Mouse (Mus musculus): ENCODE measurements around the gene Madcam1. TPM values are rescaled to one million over a fixed set of nuclear protein-coding genes. Genes with fewer than 3 reads are reported as not detected.
A peak's percentile ranks its signal among the peaks of the same experiment; 100 is the strongest.

The Madcam1 gene
- polyA plus RNA-seq, 1 experiment from 2014 or later: 1.1 TPM

DNA sequence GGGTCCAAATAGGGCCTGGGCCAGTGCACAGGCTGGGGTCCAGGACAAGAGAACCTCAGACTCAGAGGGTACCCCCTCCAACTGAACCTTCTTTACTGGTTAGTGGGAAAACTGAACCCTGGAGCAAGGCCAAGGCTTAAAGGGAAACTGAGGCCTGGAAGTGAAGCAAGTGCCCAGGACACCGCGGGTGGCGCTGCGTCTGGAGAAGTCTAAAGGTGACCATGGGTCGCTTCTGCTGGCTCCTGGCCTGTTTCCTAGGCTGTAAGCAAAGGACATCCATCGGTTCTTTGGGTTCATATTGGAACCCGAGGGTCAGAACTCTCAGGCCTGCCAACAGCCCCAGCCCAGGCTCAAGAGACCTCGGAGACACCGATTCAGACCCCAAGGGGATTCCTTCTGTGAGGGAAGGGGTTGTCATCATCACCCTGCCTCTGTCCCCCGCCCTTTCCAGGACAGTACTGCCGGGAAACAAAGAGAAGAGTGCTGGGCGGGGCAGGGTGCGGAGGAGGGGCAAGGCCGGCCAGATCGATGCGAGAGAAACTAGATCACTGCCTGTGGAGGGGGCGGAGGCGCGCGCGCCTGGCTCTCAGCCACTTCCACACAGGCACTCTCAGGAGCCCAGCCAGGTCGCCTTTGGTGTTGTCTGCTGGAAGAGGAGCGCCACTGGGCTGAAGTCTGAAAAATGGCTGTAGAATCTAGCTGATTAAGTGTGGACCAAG is 25.7 kb upstream of the Madcam1 start:
- Histone ChIP-seq H3K27me3 (peaks cover 34% of the 10 kb centered on the region), H3K9me3 (no peaks in the 10 kb centered on the region), H3K4me1 (replicated peaks) (peaks cover 19% of the 10 kb centered on the region), H3K4me2 (peak overlapping the region; percentile 82), H3K36me3 (no peaks in the 10 kb centered on the region), H3K9ac (peak overlapping the region; percentile 90), H3K27ac (replicated peaks) (peak overlapping the region; percentile 94), H3K4me3 (peak overlapping the region; percentile 82)
- ATAC-seq (ENCODE audit: low read depth): peak; percentile 24
- WGBS: 3% methylated on average over 23 of the region's 23 CpGs

DNA sequence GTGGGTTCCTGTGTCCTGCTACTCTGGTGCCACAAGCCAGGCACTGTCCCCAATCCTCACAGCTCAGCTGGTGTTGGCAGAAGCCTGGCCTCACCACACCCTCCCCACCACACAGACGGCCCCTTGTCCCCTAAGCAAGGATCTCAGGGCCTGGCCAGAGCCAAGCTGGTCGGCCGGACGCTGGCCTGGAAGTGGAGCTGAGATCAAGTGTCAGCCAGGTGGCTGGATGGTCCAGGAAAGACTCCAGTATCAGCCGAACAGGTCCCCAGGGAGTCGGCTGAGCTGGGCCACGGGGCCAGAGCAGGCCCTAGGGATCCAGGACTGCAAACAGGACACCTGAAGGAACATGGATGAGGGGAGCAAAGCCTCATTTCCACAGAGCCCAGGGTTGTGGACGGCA is 18.6 kb upstream of the Madcam1 start, which contains the start of gene Odf3l2:
TSS of gene Odf3l2 (minus strand) at position 28 of the 400 bp plus-strand sequence.
- no peak within 1 kb of the TSS for H3K27ac ChIP-seq (replicated peaks)
- H3K36me3 ChIP-seq: no peaks in the 10 kb centered on the region
- no peak within 1 kb of the TSS for H3K4me3 ChIP-seq
- H3K27me3 ChIP-seq: no peaks in the 10 kb centered on the region
- WGBS: 78% methylated on average over 8 of the region's 8 CpGs
- H3K4me1 ChIP-seq (replicated peaks): no peaks in the 10 kb centered on the region
- no peaks in the 10 kb centered on the region for H3K9me3 ChIP-seq
- no peak within 1 kb of the TSS for H3K9ac ChIP-seq
- H3K4me2 ChIP-seq: no peak within 1 kb of the TSS
- no peak for ATAC-seq (ENCODE audit: low read depth)

DNA sequence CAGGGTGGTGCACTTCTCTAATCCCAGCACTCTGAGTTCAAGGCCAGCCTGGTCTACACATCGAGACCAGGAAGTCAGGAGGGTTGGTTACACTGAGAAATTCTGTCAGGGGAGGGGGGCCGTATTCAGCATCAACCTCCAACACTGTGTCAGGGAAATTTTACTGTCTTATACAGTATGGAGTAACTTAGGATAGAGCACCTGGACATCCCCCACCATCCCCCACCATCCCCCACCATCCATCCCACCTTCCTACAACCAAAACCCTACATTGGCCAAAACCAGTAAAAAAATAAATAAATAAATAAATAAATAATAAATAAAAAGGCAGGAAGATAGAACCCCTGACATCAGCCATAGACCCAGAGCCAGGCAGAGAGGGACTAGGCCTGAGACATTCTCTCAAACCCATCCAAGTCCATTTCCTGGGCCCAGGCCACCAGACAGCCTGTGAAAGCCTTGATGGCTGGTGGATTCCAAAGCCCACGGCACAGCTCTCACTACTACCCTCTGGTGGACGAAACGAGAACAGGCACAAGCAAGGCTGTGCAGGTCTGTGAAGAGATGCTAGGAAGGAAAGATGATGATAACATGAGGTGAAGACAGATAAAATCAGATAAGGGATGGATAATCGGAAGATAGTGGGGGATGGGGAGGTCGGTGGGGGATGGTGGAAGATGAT is 15.1 kb upstream of the Madcam1 start:
- Histone ChIP-seq H3K9ac (no peak overlapping the region), H3K4me3 (no peak overlapping the region), H3K4me2 (no peak overlapping the region), H3K4me1 (replicated peaks) (peaks cover 1% of the 10 kb centered on the region), H3K9me3 (no peaks in the 10 kb centered on the region), H3K36me3 (no peaks in the 10 kb centered on the region), H3K27ac (replicated peaks) (no peak overlapping the region), H3K27me3 (peaks cover 9% of the 10 kb centered on the region)
- 28% methylated on average over 7 of the region's 7 CpGs for WGBS
- peak; percentile 70; the same call in 1 of the 2 replicates for ATAC-seq (ENCODE audit: low read depth)

DNA sequence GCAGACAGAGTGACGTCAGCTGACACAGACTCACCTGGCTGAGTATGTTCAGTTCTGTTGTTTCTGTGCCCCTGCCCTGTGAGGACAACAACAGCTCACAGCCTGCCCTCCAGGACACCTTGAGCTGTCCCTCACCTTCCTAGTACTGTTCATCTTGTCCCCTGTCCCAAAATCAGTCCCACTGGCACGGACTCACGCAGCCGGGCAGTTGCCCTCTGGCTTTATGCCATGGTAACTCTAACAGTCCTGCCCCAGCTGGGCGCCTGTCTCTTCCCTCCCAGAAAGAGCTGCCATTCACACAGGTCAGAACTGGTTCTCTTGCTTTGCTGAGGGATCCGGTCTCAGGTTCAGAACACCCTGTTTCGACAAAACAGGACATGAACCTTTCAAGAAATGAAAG is 11.6 kb upstream of the Madcam1 start:
- no peak for ATAC-seq (ENCODE audit: low read depth)
- Histone ChIP-seq H3K4me1 (replicated peaks) (peaks cover 15% of the 10 kb centered on the region), H3K27ac (replicated peaks) (no peak overlapping the region), H3K9me3 (no peaks in the 10 kb centered on the region), H3K4me2 (no peak overlapping the region), H3K9ac (no peak overlapping the region), H3K36me3 (no peaks in the 10 kb centered on the region), H3K27me3 (peaks cover 9% of the 10 kb centered on the region), H3K4me3 (no peak overlapping the region)
- WGBS: 88% methylated on average over 7 of the region's 7 CpGs

DNA sequence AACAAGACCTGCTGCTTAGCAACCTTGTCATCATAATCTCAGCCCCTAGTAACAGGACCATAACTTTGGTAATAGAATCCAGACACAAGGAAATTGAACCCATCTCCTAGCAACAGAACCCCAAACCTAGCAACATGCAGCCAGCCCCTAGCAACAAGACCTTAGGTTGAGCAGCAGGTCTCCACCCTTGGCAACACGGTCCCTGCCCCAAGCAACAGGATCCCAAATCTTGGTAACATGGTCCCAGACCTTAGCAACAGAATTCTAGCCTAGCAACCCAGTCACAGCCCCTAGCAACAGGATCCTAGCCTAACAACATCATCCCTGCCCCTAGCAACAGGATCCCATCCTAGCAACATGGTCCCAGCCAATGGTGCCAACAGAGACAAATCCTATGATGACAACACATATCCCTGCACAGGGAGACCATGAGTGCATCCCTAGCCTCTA is 9.4 kb upstream of the Madcam1 start:
- no peaks in the 10 kb centered on the region for H3K36me3 ChIP-seq
- 0 out of 2 replicates have a peak overlapping the region, but pooled peaks have one; percentile 6 for H3K27ac ChIP-seq (replicated peaks)
- no peak overlapping the region for H3K4me3 ChIP-seq
- WGBS: 41% methylated on average over 1 of the region's 1 CpGs
- H3K9ac ChIP-seq: no peak overlapping the region
- H3K4me2 ChIP-seq: no peak overlapping the region
- ATAC-seq (ENCODE audit: low read depth): peak; percentile 77
- H3K27me3 ChIP-seq: peaks cover 9% of the 10 kb centered on the region
- H3K4me1 ChIP-seq (replicated peaks): peaks cover 15% of the 10 kb centered on the region
- H3K9me3 ChIP-seq: no peaks in the 10 kb centered on the region

DNA sequence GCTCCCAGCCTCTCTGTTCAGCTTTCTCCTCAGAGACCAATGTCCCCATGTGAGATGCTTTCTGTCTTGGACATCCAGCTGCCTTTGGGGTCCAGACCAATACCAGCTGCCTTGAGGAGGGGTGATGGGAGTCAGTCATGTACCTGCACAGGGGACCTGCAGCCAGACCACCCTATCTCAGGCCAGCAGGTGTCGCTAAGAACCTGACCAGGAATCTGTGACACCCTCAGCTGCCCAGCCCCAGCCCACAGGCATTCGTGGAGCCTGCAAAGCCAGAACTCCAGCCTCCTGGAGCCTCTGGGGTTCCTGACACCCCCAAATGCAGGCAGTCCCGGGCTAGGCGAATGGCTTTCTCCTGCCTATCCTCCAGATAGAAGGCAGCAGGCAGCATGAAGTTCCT is 5.5 kb upstream of the Madcam1 start:
- WGBS: 17% methylated on average over 4 of the region's 4 CpGs

DNA sequence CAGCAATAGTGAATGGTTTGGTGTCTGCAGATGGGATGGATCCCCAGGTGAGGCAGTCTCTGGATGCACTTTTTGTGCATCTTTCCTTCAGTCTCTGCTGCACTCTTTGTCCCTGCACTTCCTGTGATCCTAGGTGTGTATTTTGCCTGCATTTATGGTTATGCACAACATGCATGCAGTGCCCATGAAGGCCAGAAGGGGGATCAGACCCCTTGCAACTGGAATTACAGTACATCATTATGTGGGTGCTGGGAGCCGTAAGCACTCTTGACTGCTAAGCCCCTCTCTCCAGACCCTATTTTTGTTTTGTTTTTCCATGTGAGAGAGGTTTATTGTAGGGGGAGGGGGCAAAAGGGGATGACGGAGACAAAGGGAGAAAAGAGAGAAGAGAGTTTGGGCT is 4.1 kb upstream of the Madcam1 start:
- no peaks in the 10 kb centered on the region for H3K9me3 ChIP-seq
- no peaks in the 10 kb centered on the region for H3K36me3 ChIP-seq
- no peak overlapping the region for H3K4me3 ChIP-seq
- H3K9ac ChIP-seq: no peak overlapping the region
- no peaks in the 10 kb centered on the region for H3K27me3 ChIP-seq
- WGBS: 75% methylated on average over 2 of the region's 2 CpGs
- ATAC-seq (ENCODE audit: low read depth): no peak
- H3K27ac ChIP-seq (replicated peaks): no peak overlapping the region
- peaks cover 6% of the 10 kb centered on the region for H3K4me1 ChIP-seq (replicated peaks)
- H3K4me2 ChIP-seq: no peak overlapping the region

More for the DNA sequence above, 5.5 kb upstream of the Madcam1 start:
- peaks cover 15% of the 10 kb centered on the region for H3K4me1 ChIP-seq (replicated peaks)
- H3K9me3 ChIP-seq: no peaks in the 10 kb centered on the region
- H3K36me3 ChIP-seq: no peaks in the 10 kb centered on the region
- no peak overlapping the region for H3K4me3 ChIP-seq
- H3K27ac ChIP-seq (replicated peaks): no peak overlapping the region
- no peak overlapping the region for H3K9ac ChIP-seq
- H3K4me2 ChIP-seq: no peak overlapping the region
- no peaks in the 10 kb centered on the region for H3K27me3 ChIP-seq
- ATAC-seq (ENCODE audit: low read depth): no peak

DNA sequence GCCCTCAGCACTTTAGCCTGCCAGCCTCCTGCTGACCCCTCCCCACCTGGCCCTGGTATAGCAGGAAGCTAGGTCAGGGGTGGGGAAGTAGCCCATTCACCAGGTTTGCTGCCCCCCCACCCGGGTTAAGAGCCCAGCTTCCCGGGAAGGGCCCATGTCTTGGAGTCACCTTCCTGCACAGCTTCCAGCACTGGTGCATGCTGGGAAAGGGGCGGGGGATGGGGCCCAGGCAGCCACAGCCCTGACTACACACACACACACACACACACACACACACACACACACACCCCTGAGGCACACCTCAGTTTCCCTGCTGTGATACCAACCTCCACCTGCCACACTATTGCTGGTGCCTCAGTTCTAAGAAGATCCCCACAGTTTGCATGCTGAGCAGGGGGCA is 2.5 kb upstream of the Madcam1 start:
- Histone ChIP-seq H3K9me3 (no peaks in the 10 kb centered on the region), H3K4me3 (no peak overlapping the region), H3K27me3 (no peaks in the 10 kb centered on the region), H3K9ac (0 out of 2 replicates have a peak overlapping the region, but pooled peaks have one; percentile 8), H3K4me1 (replicated peaks) (0 out of 2 replicates have a peak, but pooled peaks cover 4% of the 10 kb centered on the region), H3K27ac (replicated peaks) (no peak overlapping the region), H3K4me2 (no peak overlapping the region), H3K36me3 (no peaks in the 10 kb centered on the region)
- 47% methylated on average over 3 of the region's 3 CpGs for WGBS
- no peak for ATAC-seq (ENCODE audit: low read depth)

DNA sequence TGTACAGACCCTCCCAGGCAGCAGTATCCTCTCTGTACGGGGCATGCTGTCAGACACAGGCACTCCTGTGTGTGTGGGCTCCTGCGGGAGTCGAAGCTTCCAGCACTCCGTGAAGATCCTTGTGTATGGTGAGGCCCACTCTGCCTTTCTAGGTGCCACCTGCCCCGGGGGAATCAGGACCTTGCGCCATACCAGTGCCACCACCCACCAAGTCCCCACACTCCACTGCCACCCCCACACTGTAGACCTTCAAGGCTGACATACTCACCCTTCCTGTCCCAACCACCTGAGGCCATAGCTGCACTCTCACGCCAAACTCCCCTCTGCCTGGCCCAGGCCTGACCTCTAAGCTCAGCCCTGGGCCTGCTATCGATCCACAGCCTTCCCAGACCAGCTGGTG is 692 bp downstream of the Madcam1 start:
- no peak overlapping the region for H3K4me3 ChIP-seq
- ATAC-seq (ENCODE audit: low read depth): no peak
- no peak overlapping the region for H3K9ac ChIP-seq
- 90% methylated on average over 8 of the region's 8 CpGs for WGBS
- H3K36me3 ChIP-seq: no peaks in the 10 kb centered on the region
- no peaks in the 10 kb centered on the region for H3K9me3 ChIP-seq
- H3K4me2 ChIP-seq: no peak overlapping the region
- H3K27me3 ChIP-seq: no peaks in the 10 kb centered on the region
- peaks cover 14% of the 10 kb centered on the region for H3K4me1 ChIP-seq (replicated peaks)
- H3K27ac ChIP-seq (replicated peaks): no peak overlapping the region

DNA sequence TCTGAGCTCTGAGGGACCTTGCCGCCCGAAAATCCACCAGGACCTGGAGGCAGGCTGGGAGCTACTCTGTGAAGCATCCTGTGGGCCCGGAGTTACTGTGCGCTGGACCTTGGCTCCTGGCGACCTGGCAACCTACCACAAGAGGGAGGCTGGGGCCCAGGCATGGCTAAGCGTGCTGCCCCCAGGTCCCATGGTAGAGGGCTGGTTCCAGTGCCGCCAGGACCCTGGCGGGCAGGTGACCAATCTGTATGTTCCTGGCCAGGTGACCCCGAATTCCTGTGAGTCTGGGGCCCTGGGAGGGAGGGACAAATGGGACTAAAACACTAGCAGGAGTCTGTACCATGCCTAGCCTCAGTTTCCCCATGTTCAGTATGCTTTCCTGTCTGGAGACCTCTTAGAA is 2.1 kb downstream of the Madcam1 start:
- Histone ChIP-seq H3K36me3 (no peaks in the 10 kb centered on the region), H3K27me3 (no peaks in the 10 kb centered on the region), H3K4me1 (replicated peaks) (peaks cover 28% of the 10 kb centered on the region), H3K9ac (no peak overlapping the region), H3K27ac (replicated peaks) (no peak overlapping the region), H3K9me3 (no peaks in the 10 kb centered on the region), H3K4me2 (no peak overlapping the region), H3K4me3 (no peak overlapping the region)
- 72% methylated on average over 9 of the region's 9 CpGs for WGBS
- ATAC-seq (ENCODE audit: low read depth): no peak

DNA sequence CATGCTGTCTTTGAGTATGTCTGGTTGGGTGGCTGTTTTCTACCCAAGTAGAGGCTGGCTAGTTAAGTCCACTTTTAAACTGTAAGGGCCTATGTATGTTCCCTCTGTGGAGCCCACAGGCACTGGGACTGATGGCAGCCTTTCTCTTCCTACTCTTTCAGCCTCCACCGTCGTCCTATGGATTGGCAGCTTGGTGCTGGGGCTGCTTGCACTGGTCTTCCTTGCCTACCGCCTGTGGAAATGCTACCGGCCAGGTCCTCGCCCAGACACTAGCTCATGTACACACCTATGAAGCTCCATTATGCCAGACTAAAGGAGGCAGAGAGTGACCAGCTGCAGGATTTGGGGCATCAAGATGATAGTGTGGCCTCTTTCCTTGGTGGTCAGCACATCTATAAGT is 3.7 kb downstream of the Madcam1 start:
- no peaks in the 10 kb centered on the region for H3K9me3 ChIP-seq
- 88% methylated on average over 5 of the region's 5 CpGs for WGBS
- peak overlapping the region; percentile 92 for H3K4me3 ChIP-seq
- H3K4me2 ChIP-seq: peak overlapping the region; percentile 99
- H3K27me3 ChIP-seq: no peaks in the 10 kb centered on the region
- no peak for ATAC-seq (ENCODE audit: low read depth)
- peak overlapping the region; percentile 95; the same call in 1 of the 2 replicates for H3K9ac ChIP-seq
- H3K27ac ChIP-seq (replicated peaks): peak overlapping the region; percentile 98
- H3K4me1 ChIP-seq (replicated peaks): peaks cover 34% of the 10 kb centered on the region
- H3K36me3 ChIP-seq: peaks cover 6% of the 10 kb centered on the region

DNA sequence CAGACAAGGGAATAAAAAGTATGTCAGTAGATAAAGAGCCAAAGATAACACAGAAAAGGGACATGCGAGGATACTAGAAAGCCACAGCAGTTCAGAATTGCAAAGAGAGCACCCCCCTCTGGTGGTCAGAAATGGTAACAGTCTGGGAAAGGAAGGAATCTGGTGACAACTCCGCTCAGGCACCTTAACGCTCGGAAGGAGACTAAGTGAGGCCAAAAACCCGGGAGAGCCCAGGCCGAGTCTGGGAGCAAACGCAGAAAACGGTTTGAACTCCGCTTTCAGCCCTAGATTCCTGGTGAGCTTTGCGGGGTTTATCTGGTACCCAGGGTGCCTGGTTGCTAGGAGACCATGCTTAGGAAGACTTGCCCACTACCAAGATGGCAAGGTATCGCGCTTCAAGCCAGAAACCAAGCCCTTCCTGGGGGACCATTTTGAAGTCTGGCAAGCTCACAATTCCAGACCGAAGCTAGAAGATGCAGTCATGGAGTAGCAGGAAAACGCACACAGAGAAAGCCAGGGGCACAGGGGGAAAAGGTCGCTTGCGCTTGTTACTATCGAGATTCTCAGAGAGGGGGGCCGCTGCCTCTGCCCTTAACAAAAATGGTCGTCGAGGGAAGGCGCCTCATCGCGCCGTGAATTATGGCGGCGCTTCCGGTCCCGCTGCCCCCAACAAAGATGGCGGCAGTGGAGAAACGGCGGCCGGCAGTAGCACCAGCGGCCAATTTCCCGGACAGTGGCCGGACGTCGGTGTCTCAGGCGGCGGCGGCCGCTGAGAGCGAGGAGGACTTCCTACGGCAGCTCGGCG is 4.6 kb downstream of the Madcam1 start, which contains the start of gene Tpgs1:
TSS of gene Tpgs1 (plus strand) at position 599 of the 805 bp plus-strand sequence.
- H3K27me3 ChIP-seq: no peaks in the 10 kb centered on the region
- peak within 1 kb of the TSS; percentile 95 for H3K9ac ChIP-seq
- peaks cover 34% of the 10 kb centered on the region for H3K4me1 ChIP-seq (replicated peaks)
- H3K36me3 ChIP-seq: peaks cover 14% of the 10 kb centered on the region
- H3K4me3 ChIP-seq: peak within 1 kb of the TSS; percentile 92
- ATAC-seq (ENCODE audit: low read depth): peak; percentile 78
- H3K9me3 ChIP-seq: no peaks in the 10 kb centered on the region
- peak within 1 kb of the TSS; percentile 98 for H3K27ac ChIP-seq (replicated peaks)
- peak within 1 kb of the TSS; percentile 99 for H3K4me2 ChIP-seq
- under 1% methylated on average over 45 of the region's 45 CpGs for WGBS

Measured in neural tube, embryonic 13.5 days (tissue).